Mouse (Mus musculus): ENCODE results near the gene Senp5. TPM values are rescaled to one million over a fixed set of nuclear protein-coding genes. Genes with fewer than 3 reads are reported as not detected.

The Senp5 gene
- polyA plus RNA-seq, 1 experiment from 2014 or later, result 3.7 TPM

DNA sequence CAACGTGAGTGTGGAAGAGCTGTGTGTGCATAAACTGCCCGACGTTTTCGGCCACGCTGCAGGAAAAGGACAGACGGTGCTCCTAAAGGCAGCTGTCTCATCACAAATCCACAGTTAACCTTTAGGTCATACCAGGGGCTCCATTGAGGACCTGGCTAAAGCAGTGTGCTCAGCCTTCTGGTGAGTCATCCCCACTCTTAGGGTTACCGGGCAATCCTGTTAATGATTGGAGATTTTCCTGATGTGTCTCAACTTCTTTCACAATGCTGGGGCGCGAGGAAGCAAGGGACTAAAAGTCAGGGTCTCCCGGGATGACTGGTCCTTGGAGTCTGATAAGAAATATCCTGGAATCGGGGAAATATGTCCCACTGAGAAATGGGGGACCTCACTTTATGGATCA lies 85.3 kb downstream of the Senp5 start:
- no peak for DNase-seq

DNA sequence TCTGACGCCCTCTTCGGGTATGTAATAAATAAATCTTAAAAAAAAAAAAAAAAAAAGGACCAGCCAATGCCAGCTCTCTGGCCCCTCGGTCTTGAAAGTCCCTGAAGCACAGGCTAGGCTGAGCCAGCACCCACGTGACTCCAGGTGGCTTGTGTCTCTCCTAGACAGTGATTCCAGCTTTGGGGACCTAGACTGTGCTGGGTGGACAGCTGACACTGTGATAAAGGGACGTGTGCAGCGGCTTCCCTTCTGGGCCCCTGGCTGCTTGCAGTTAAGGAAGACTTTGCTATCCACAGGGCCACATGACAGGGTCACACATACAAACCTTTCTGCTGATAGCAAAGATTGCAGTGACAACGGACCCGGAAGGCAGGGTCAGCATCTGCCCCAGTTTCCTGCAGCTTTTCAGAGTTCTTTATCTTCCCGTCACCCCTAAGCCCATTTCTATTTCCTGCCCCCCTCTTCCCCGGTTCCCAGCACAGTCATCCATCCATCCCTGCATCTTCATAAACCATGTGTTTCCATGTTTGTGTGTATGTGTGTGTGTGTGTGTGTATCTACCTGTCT lies 92.7 kb downstream of the Senp5 start:
- H3K27ac ChIP-seq (ENCODE audit: low read depth), result no peak overlapping the region
- DNase-seq (no peak), ATAC-seq (no peak)
- no peak overlapping the region for H3K4me2 ChIP-seq (ENCODE audit: low read depth, low read length)
- TF ChIP-seq CTCF (IDR thresholded peaks at IDR 0.05; ENCODE audit: low read depth) (no peak), EP300 (IDR thresholded peaks at IDR 0.05; ENCODE audit: low read depth) (no peak)
- H3K27me3 ChIP-seq (ENCODE audit: insufficient read depth, low read length), result no peaks in the 10 kb centered on the region
- no peak overlapping the region for H3K9ac ChIP-seq (replicated peaks)
- 32% methylated on average over 10 of the region's 10 CpGs for WGBS (ENCODE audit: insufficient replicate concordance)
- H3K4me3 ChIP-seq (ENCODE audit: low read depth, low read length), result no peak overlapping the region
- H3K4me1 ChIP-seq (ENCODE audit: insufficient read depth), result peaks cover 7% of the 10 kb centered on the region
- no peaks in the 10 kb centered on the region for H3K36me3 ChIP-seq (replicated peaks; ENCODE audit: insufficient read depth, low read length)
- H3K9me3 ChIP-seq (ENCODE audit: low read length), result no peaks in the 10 kb centered on the region

More for the DNA sequence above, 85.3 kb downstream of the Senp5 start:
- Histone ChIP-seq H3K27me3 (ENCODE audit: insufficient read depth, low read length) (no peaks in the 10 kb centered on the region), H3K27ac (ENCODE audit: low read depth) (no peak overlapping the region), H3K36me3 (replicated peaks; ENCODE audit: insufficient read depth, low read length) (no peaks in the 10 kb centered on the region), H3K4me1 (ENCODE audit: insufficient read depth) (no peaks in the 10 kb centered on the region), H3K9ac (replicated peaks) (peak overlapping the region; percentile 51), H3K4me3 (ENCODE audit: low read depth, low read length) (peak overlapping the region; percentile 27; the same call in 1 of the 2 replicates), H3K9me3 (ENCODE audit: low read length) (no peaks in the 10 kb centered on the region), H3K4me2 (ENCODE audit: low read depth, low read length) (peak overlapping the region; percentile 66)
- TF ChIP-seq CTCF (IDR thresholded peaks at IDR 0.05; ENCODE audit: low read depth) (no peak), EP300 (IDR thresholded peaks at IDR 0.05; ENCODE audit: low read depth) (no peak)
- ATAC-seq, result peak; percentile 90
- WGBS (ENCODE audit: insufficient replicate concordance), result 58% methylated on average over 11 of the region's 11 CpGs

Small RNAs within 50 kb of the gene (microRNA-seq; reads per million reads assigned to microRNA genes)
- not detected for gene Gm26269

Other genes with a start within 250 kb of the Senp5 start
- gene Meltf, start 124.5 kb downstream of the Senp5 start, polyA plus RNA-seq (2015; fragmentation: Nextera tagmentation; extraction: Ambion mirVana), result 0.12 and 0.14 TPM in 2 replicates
- 0.18 and 0.47 TPM in 2 replicates for gene Pigz, start 69.4 kb downstream of the Senp5 start, polyA plus RNA-seq (2015; fragmentation: Nextera tagmentation; extraction: Ambion mirVana)
- 58.1 and 58.4 TPM in 2 replicates for gene 0610012G03Rik, start 54.8 kb downstream of the Senp5 start, polyA plus RNA-seq (2015; fragmentation: Nextera tagmentation; extraction: Ambion mirVana)
- 20.4 and 21.4 TPM in 2 replicates for gene Ncbp2, start 54.8 kb downstream of the Senp5 start, polyA plus RNA-seq (2015; fragmentation: Nextera tagmentation; extraction: Ambion mirVana)
- 9.1 and 10.3 TPM in 2 replicates for gene Pak2, start 76.1 kb upstream of the Senp5 start, polyA plus RNA-seq (2015; fragmentation: Nextera tagmentation; extraction: Ambion mirVana)
- gene Pigx, start 96.5 kb upstream of the Senp5 start, polyA plus RNA-seq (2015; fragmentation: Nextera tagmentation; extraction: Ambion mirVana), result 65.3 and 66.6 TPM in 2 replicates
- 5.3 and 5.4 TPM in 2 replicates for gene Cep19, start 96.5 kb upstream of the Senp5 start, polyA plus RNA-seq (2015; fragmentation: Nextera tagmentation; extraction: Ambion mirVana)
- gene Nrros, start 162.3 kb upstream of the Senp5 start, polyA plus RNA-seq (2015; fragmentation: Nextera tagmentation; extraction: Ambion mirVana), result 18.5 and 20.5 TPM in 2 replicates
- gene Bex6, start 176.5 kb upstream of the Senp5 start, polyA plus RNA-seq (2015; fragmentation: Nextera tagmentation; extraction: Ambion mirVana), result 0.94 and 1.2 TPM in 2 replicates
- 3.1 and 3.4 TPM in 2 replicates for gene Fbxo45, start 243.9 kb upstream of the Senp5 start, polyA plus RNA-seq (2015; fragmentation: Nextera tagmentation; extraction: Ambion mirVana)
- 10.7 and 10.8 TPM in 2 replicates for gene Wdr53, start 243.9 kb upstream of the Senp5 start, polyA plus RNA-seq (2015; fragmentation: Nextera tagmentation; extraction: Ambion mirVana)

Data from liver, postnatal 0 days (tissue).